Mouse (Mus musculus) testis, adult 2 months (tissue): Measurements from ENCODE around the gene Vstm2b.

ENCODE experiments used
- CTCF ChIP-seq: fragments of 200-500 bp; IDR thresholded peaks from 2 replicates; pipeline ENCODE4 v1.5.1; 2012; ENCODE audit warnings: low read depth, mild to moderate bottlenecking, inconsistent platforms, low read length, moderate library complexity; ENCODE audit not compliant: control insufficient read depth, insufficient read depth, insufficient replicate concordance
- POLR2A ChIP-seq: fragments of 200-500 bp; IDR thresholded peaks from 2 replicates; pipeline ENCODE4 v1.6.1; 2012; ENCODE audit warnings: low read depth, mild to moderate bottlenecking, inconsistent platforms, low read length, moderate library complexity; ENCODE audit not compliant: control insufficient read depth

GRCm38 (mm10) chr7:40884855-40885489 is 13.2 kb upstream of the Vstm2b start:
- TF ChIP-seq CTCF (no peak), POLR2A (no peak)
